Mouse (Mus musculus): ENCODE measurements around the gene Rrp1. TPM values are rescaled to one million over a fixed set of nuclear protein-coding genes. Genes with fewer than 3 reads are reported as not detected.
"Not testable (repeated sequence)": the region's sequence is repeated elsewhere in the genome, so short reads cannot be mapped to it uniquely, and the experiment has no call there.

Gene Rrp1
- polyA plus RNA-seq, 1 experiment = 360 TPM

DNA sequence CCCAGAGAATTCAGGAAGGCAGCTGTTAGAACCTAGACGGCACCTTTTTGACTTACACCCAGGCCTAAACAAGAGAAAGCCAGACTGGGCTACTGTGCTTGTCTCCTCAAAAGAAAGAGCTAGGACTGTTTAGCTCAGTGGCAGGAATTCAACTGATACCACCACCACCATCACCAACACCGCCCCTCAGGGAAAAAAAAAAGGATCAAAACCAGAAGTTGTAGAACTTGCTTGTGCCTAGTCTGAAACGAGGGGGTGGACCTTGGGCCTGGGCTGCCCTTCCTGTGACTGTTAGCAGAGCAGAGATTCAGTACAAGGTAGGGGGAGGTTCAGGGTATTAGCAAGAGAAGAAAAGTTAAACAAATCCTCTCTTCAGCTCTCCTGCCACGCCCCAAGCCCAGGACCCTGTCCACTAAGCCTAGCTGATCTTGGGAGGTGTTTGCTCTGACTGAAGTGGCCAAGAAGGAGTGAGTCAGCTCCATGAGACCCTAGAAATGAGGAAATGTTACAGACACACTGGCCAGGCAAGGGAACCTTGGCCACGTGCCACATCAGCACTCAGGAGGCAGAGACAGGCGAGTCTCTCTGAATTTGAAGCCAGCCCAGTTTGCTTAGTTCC is 13.4 kb upstream of the Rrp1 start:
- TF ChIP-seq CTCF (IDR thresholded peaks at IDR 0.05; ENCODE audit: control insufficient read depth, insufficient read depth, insufficient replicate concordance, low read depth, low read length) = no peak
- no peak for TF ChIP-seq POLR2A (IDR thresholded peaks at IDR 0.05; ENCODE audit: control insufficient read depth, low read depth, low read length)
- H3K27me3 ChIP-seq (ENCODE audit: control insufficient read depth, insufficient read depth, low read length) = no peaks in the 10 kb centered on the region
- peaks cover 15% of the 10 kb centered on the region for H3K4me1 ChIP-seq (ENCODE audit: control insufficient read depth, insufficient read depth, low read length)
- H3K36me3 ChIP-seq (ENCODE audit: control insufficient read depth, insufficient read depth, low read length) = no peaks in the 10 kb centered on the region
- no peak overlapping the region for H3K27ac ChIP-seq (ENCODE audit: control insufficient read depth, insufficient read depth, low read depth, low read length)
- peak overlapping the region; percentile 69 for H3K4me3 ChIP-seq (ENCODE audit: control insufficient read depth, low read depth, low read length)

DNA sequence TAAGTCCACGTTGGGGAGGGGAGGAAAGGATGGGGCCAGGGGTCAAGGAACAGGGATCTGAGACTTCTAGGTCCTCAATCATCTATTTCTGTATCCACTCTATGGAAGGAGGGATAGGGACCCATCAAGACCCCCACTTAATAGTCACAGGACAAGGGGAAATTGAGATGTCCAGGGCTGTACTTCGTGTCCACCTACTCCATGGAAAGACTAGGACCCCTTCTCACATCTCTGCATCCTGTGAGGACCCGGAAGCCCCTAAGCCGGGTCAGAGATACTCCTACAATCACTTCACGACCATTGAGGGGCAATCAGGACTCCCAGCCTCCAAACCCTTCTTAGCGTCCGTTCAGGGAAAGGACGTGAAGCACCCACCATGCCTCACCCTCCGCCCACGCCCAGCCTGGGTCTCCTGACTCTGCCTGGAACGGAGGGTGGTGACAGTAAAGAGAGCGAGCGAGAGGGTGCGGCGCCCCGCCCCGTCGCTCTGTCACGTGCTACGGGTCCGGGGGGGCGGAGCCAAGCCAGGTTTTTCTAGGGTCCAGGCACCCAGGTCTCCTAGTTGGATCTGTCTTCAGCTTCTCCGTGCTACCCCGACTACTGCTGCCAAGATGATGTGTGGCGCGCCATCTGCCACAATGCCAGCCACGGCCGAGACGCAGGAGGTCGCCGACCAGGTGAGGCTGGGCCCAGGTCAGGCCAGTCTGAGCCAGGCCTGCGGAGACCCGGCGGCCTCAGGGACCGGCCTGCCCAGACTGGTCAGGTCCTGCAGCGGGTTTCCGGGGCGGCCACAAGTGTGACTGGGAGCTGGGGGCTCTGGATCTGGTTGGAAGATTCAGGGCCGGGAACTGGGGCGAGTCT is 12.6 kb upstream of the Rrp1 start, which contains the start of gene Cstb:
Cstb (plus strand) TSS at position 489 of the 861 bp plus-strand sequence.
- Histone ChIP-seq H3K4me3 (ENCODE audit: control insufficient read depth, low read depth, low read length) (peak within 1 kb of the TSS; percentile 69), H3K27me3 (ENCODE audit: control insufficient read depth, insufficient read depth, low read length) (no peaks in the 10 kb centered on the region), H3K27ac (ENCODE audit: control insufficient read depth, insufficient read depth, low read depth, low read length) (peak within 1 kb of the TSS; percentile 39; the same call in 1 of the 2 replicates), H3K36me3 (ENCODE audit: control insufficient read depth, insufficient read depth, low read length) (no peaks in the 10 kb centered on the region), H3K4me1 (ENCODE audit: control insufficient read depth, insufficient read depth, low read length) (peaks cover 15% of the 10 kb centered on the region)
- TF ChIP-seq CTCF (IDR thresholded peaks at IDR 0.05; ENCODE audit: control insufficient read depth, insufficient read depth, insufficient replicate concordance, low read depth, low read length) = no peak
- peak; percentile 31 for TF ChIP-seq POLR2A (IDR thresholded peaks at IDR 0.05; ENCODE audit: control insufficient read depth, low read depth, low read length)

DNA sequence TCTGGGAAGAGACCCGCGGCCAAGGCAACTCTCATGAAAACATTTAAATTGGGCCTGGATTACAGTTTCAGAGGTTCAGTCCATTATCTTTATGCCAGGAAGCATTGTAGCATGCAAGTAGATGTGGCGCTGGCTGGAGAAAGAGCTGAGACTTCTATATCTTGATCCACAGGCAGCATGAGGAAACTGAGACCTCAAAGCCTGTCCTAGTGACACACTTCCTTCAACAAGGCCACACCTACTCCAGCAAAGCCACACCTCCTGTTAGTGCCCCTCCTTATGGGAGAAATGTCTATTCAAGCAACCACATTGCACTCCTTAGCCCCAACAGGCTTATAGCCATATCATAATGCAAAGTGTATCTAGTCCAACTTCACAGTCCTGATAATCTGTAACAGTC is 9.8 kb upstream of the Rrp1 start:
- Histone ChIP-seq H3K36me3 (ENCODE audit: control insufficient read depth, insufficient read depth, low read length) (no peaks in the 10 kb centered on the region), H3K4me1 (ENCODE audit: control insufficient read depth, insufficient read depth, low read length) (peaks cover 15% of the 10 kb centered on the region), H3K27ac (ENCODE audit: control insufficient read depth, insufficient read depth, low read depth, low read length) (no peak overlapping the region)

DNA sequence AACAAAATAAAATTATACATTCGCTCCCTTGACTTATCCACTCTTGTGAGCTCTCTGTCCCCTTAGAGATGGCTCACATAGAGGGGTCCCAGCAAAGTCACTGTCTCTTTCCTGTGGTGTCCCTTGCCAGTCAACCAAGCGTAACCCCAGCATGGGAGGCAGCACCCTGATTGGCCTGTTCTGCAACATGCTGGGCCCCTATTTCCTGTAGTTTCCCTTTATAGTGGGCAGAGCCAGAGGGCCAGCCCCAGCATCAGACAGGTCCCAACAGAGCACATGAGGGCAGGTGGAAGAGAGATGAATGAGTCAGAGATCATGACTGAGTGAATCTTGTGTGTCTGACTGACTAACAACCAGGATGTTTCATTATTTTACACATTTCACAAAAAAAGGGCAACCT is 8.1 kb upstream of the Rrp1 start:
- no peak overlapping the region for H3K27ac ChIP-seq (ENCODE audit: control insufficient read depth, insufficient read depth, low read depth, low read length)
- H3K4me1 ChIP-seq (ENCODE audit: control insufficient read depth, insufficient read depth, low read length) = peaks cover 9% of the 10 kb centered on the region
- H3K36me3 ChIP-seq (ENCODE audit: control insufficient read depth, insufficient read depth, low read length) = no peaks in the 10 kb centered on the region
- no peak overlapping the region for H3K4me3 ChIP-seq (ENCODE audit: control insufficient read depth, low read depth, low read length)
- no peaks in the 10 kb centered on the region for H3K27me3 ChIP-seq (ENCODE audit: control insufficient read depth, insufficient read depth, low read length)
- TF ChIP-seq POLR2A (IDR thresholded peaks at IDR 0.05; ENCODE audit: control insufficient read depth, low read depth, low read length) (no peak), CTCF (IDR thresholded peaks at IDR 0.05; ENCODE audit: control insufficient read depth, insufficient read depth, insufficient replicate concordance, low read depth, low read length) (no peak)

More for the DNA sequence above, 9.8 kb upstream of the Rrp1 start:
- TF ChIP-seq CTCF (IDR thresholded peaks at IDR 0.05; ENCODE audit: control insufficient read depth, insufficient read depth, insufficient replicate concordance, low read depth, low read length) = no peak
- no peak for TF ChIP-seq POLR2A (IDR thresholded peaks at IDR 0.05; ENCODE audit: control insufficient read depth, low read depth, low read length)
- Histone ChIP-seq H3K27me3 (ENCODE audit: control insufficient read depth, insufficient read depth, low read length) (no peaks in the 10 kb centered on the region), H3K4me3 (ENCODE audit: control insufficient read depth, low read depth, low read length) (no peak overlapping the region)

DNA sequence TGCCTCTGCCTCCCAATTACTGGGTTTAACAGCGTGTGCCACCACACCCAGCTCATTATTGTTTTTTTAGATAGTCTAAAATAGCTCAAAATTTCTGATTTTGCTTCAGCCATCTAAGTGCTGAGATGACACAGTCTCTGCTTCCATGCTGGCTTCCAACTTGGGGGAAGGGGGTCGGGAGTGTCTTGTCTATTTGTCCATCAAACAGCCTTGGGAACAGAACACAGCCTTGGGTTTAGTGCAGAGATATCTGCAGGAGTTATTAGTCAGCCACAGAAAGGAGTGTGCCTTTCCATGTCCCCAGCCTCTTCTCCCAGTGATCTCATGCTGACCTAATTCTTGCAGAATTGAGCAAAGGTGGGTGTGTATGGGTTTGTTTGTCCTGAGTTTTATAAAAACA is 5.9 kb upstream of the Rrp1 start:
- Histone ChIP-seq H3K4me1 (ENCODE audit: control insufficient read depth, insufficient read depth, low read length) (no peaks in the 10 kb centered on the region), H3K27ac (ENCODE audit: control insufficient read depth, insufficient read depth, low read depth, low read length) (no peak overlapping the region), H3K36me3 (ENCODE audit: control insufficient read depth, insufficient read depth, low read length) (no peaks in the 10 kb centered on the region), H3K4me3 (ENCODE audit: control insufficient read depth, low read depth, low read length) (no peak overlapping the region), H3K27me3 (ENCODE audit: control insufficient read depth, insufficient read depth, low read length) (no peaks in the 10 kb centered on the region)
- TF ChIP-seq CTCF (IDR thresholded peaks at IDR 0.05; ENCODE audit: control insufficient read depth, insufficient read depth, insufficient replicate concordance, low read depth, low read length) = no peak

DNA sequence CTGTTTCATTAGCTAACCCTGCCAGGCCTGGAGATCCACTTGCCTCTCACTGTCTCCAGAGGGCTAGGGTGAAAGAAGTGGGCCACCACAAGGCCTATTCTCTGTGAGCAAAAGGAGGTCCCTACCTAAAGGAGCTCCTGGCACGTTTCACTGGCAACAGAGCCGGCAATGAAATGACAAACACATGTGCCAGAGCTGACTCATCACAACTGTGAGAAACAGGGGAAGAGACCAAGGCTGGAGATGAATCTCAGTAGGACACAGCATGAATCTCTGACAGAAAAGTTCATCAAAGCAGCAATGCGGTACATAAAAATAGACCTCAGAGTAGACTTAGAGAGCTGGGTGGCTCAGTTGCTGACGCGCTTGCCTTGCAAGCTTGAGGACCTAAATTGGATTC is 5.0 kb upstream of the Rrp1 start:
- Histone ChIP-seq H3K27ac (ENCODE audit: control insufficient read depth, insufficient read depth, low read depth, low read length) (no peak overlapping the region), H3K4me3 (ENCODE audit: control insufficient read depth, low read depth, low read length) (no peak overlapping the region)
- TF ChIP-seq POLR2A (IDR thresholded peaks at IDR 0.05; ENCODE audit: control insufficient read depth, low read depth, low read length) = no peak
- no peak for TF ChIP-seq CTCF (IDR thresholded peaks at IDR 0.05; ENCODE audit: control insufficient read depth, insufficient read depth, insufficient replicate concordance, low read depth, low read length)

DNA sequence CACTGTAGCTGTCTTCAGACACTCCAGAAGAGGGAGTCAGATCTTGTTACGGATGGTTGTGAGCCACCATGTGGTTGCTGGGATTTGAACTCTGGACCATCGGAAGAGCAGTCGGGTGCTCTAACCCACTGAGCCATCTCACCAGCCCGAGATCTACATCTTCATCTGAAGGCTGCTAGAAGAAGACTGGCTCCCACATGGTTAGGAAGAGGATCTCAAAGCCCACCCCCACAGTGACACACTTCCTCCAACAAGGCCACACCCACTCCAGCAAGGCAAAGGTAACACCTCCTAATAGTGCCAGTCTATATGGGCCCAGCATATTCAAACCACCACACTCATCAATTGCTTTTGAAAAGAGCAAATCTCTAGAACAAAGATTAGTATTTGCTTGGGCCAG is 2.1 kb upstream of the Rrp1 start:
- H3K27me3 ChIP-seq (ENCODE audit: control insufficient read depth, insufficient read depth, low read length); H3K36me3 ChIP-seq (ENCODE audit: control insufficient read depth, insufficient read depth, low read length); H3K4me3 ChIP-seq (ENCODE audit: control insufficient read depth, low read depth, low read length); H3K27ac ChIP-seq (ENCODE audit: control insufficient read depth, insufficient read depth, low read depth, low read length): not testable (repeated sequence)
- H3K4me1 ChIP-seq (ENCODE audit: control insufficient read depth, insufficient read depth, low read length) = peaks cover 12% of the 10 kb centered on the region

More for the DNA sequence above, 5.0 kb upstream of the Rrp1 start:
- Histone ChIP-seq H3K27me3 (ENCODE audit: control insufficient read depth, insufficient read depth, low read length) (no peaks in the 10 kb centered on the region), H3K4me1 (ENCODE audit: control insufficient read depth, insufficient read depth, low read length) (peaks cover 4% of the 10 kb centered on the region), H3K36me3 (ENCODE audit: control insufficient read depth, insufficient read depth, low read length) (no peaks in the 10 kb centered on the region)

All from testis, adult 2 months (tissue).